Mouse (Mus musculus) stomach, postnatal 0 days (tissue): ENCODE data around the gene Pgbd5. TPM values are rescaled to one million over a fixed set of nuclear protein-coding genes. Genes with fewer than 3 reads are reported as not detected.
A peak's percentile ranks its signal among the peaks of the same experiment; 100 is the strongest.

Experiments
- ATAC-seq: fragments of 200-750 bp; cut with Nextera tagmentation; 2 replicates; pipeline ENCODE4 v1.8.0; 2017; ENCODE audit not compliant: low FRiP score, low TSS enrichment
- DNase-seq: peaks from one replicate; pipeline ENCODE4 v3.0.0-alpha.2; 2016; ENCODE audit warnings: low spot score
- H3K27ac ChIP-seq: fragments of 300-500 bp; sonication (generic); replicated peaks from 2 replicates; pipeline ENCODE4 v1.5.1; 2014; ENCODE audit warnings: mild to moderate bottlenecking, control low read depth
- H3K27me3 ChIP-seq: fragments of 300-500 bp; sonication (generic); 2 replicates; pipeline ENCODE4 v1.6.1; 2014; ENCODE audit warnings: low read length; ENCODE audit not compliant: control insufficient read depth, insufficient read depth
- H3K36me3 ChIP-seq: fragments of 300-500 bp; sonication (generic); 2 replicates; pipeline ENCODE4 v1.6.1; 2014; ENCODE audit warnings: low read length, mixed read lengths; ENCODE audit not compliant: control insufficient read depth, insufficient read depth
- H3K4me1 ChIP-seq: fragments of 300-500 bp; sonication (generic); replicated peaks from 2 replicates; pipeline ENCODE4 v1.6.1; 2014; ENCODE audit warnings: antibody characterized with exemption; ENCODE audit not compliant: control insufficient read depth, insufficient read depth
- H3K4me2 ChIP-seq: fragments of 300-500 bp; sonication (generic); replicated peaks from 2 replicates; pipeline ENCODE4 v1.6.1; 2014; ENCODE audit warnings: low read depth, mild to moderate bottlenecking, control low read depth, moderate library complexity
- H3K4me3 ChIP-seq: fragments of 300-500 bp; sonication (generic); 2 replicates; pipeline ENCODE4 v1.5.1; 2014; ENCODE audit warnings: low read depth, low read length, control low read depth
- H3K9ac ChIP-seq: fragments of 300-500 bp; sonication (generic); 2 replicates; pipeline ENCODE4 v1.6.1; 2014; ENCODE audit warnings: mild to moderate bottlenecking, low read length, control low read depth, mixed read lengths
- H3K9me3 ChIP-seq: fragments of 300-500 bp; sonication (generic); 2 replicates; pipeline ENCODE4 v1.6.1; 2016; ENCODE audit warnings: low read length; ENCODE audit not compliant: control insufficient read depth
- CTCF ChIP-seq: IDR thresholded peaks from 2 replicates; pipeline ENCODE4 v1.5.1; 2016; ENCODE audit warnings: antibody characterized with exemption, low read depth, mild to moderate bottlenecking, moderate library complexity
- EP300 ChIP-seq: optimal IDR thresholded peaks from 2 replicates; pipeline ENCODE3; 2016; ENCODE audit warnings: antibody characterized with exemption
- WGBS: fragments of 180-500 bp; shearing (Covaris S2); extraction: QIAGEN DNeasy Blood & Tissue Kit; methylation state at CpG from one replicate; pipeline ENCODE4 v1.1.7; 2014; 5-methylcytosine and 5-hydroxymethylcytosine counted together
- polyA plus RNA-seq: library from polyadenylated mRNA; unstranded; fragments of >200 nt; fragmentation: Nextera tagmentation; extraction: Ambion mirVana; gene quantifications from 2 replicates; pipeline ENCODE4 v1.2.1, GENCODE M21; 2015

Gene Pgbd5
- polyA plus RNA-seq, 1 experiment from 2014 or later = 2.0 TPM

GRCm38 (mm10) chr8:124321227-124321840 lies 118.1 kb downstream of the Pgbd5 start:
- H3K36me3 ChIP-seq = peaks cover 2% of the 10 kb centered on the region
- no peak overlapping the region for H3K4me2 ChIP-seq
- 0 out of 2 replicates have a peak overlapping the region, but pooled peaks have one; percentile 23 for H3K9ac ChIP-seq
- ATAC-seq (no peak), DNase-seq (no peak)
- H3K9me3 ChIP-seq = no peaks in the 10 kb centered on the region
- WGBS = 49% methylated on average over 12 of the region's 12 CpGs
- H3K4me3 ChIP-seq = no peak overlapping the region
- TF ChIP-seq CTCF (no peak), EP300 (no peak)
- 0 out of 2 replicates have a peak overlapping the region, but pooled peaks have one; percentile 18 for H3K27ac ChIP-seq
- no peaks in the 10 kb centered on the region for H3K27me3 ChIP-seq
- H3K4me1 ChIP-seq = no peaks in the 10 kb centered on the region; the same call in 1 of the 2 replicates

GRCm38 (mm10) chr8:124319316-124319652 lies 120.2 kb downstream of the Pgbd5 start:
- Histone ChIP-seq H3K4me2 (no peak overlapping the region), H3K9me3 (no peaks in the 10 kb centered on the region), H3K4me1 (no peaks in the 10 kb centered on the region; the same call in 1 of the 2 replicates), H3K9ac (no peak overlapping the region), H3K36me3 (no peaks in the 10 kb centered on the region; the same call in 1 of the 2 replicates), H3K27ac (no peak overlapping the region; the same call in 1 of the 2 replicates), H3K27me3 (no peaks in the 10 kb centered on the region), H3K4me3 (no peak overlapping the region)
- DNase-seq (no peak), ATAC-seq (no peak)
- 88% methylated on average over 4 of the region's 4 CpGs for WGBS
- TF ChIP-seq CTCF (no peak), EP300 (no peak)

Other genes with a start within 250 kb of the Pgbd5 start
- 48.6 and 48.9 TPM in 2 replicates for gene Galnt2, start 208.3 kb downstream of the Pgbd5 start, polyA plus RNA-seq
- 23.3 and 24.9 TPM in 2 replicates for gene Cog2, start 81.1 kb upstream of the Pgbd5 start, polyA plus RNA-seq
- gene Agt, start 130.0 kb upstream of the Pgbd5 start, polyA plus RNA-seq = 42.8 and 44.5 TPM in 2 replicates
- gene Capn9, start 136.5 kb upstream of the Pgbd5 start, polyA plus RNA-seq = 12.8 and 17.6 TPM in 2 replicates
- gene 2310022B05Rik, start 223.7 kb upstream of the Pgbd5 start, polyA plus RNA-seq = 17.9 and 20.0 TPM in 2 replicates